Mouse (Mus musculus) hindbrain, embryonic 14.5 days (tissue): ENCODE data around the gene Mfap2. TPM values are rescaled to one million over a fixed set of nuclear protein-coding genes. Genes with fewer than 3 reads are reported as not detected.

Source experiments
- ATAC-seq: fragments of 200-750 bp; cut with Nextera tagmentation; 2 replicates; pipeline ENCODE4 v1.8.0; 2017; ENCODE audit warnings: moderate number of reproducible peaks, mild to moderate bottlenecking, moderate TSS enrichment, moderate library complexity; ENCODE audit not compliant: low FRiP score
- DNase-seq: peaks from one replicate; pipeline ENCODE4 v3.0.0-alpha.2; 2015; ENCODE audit warnings: low spot score
- H3K27ac ChIP-seq: fragments of 300-500 bp; sonication (generic); 2 replicates; pipeline ENCODE4 v1.5.1; 2014; ENCODE audit warnings: mild to moderate bottlenecking, moderate library complexity
- H3K27me3 ChIP-seq: fragments of 300-500 bp; sonication (generic); 2 replicates; pipeline ENCODE4 v1.6.1; 2014; ENCODE audit warnings: mild to moderate bottlenecking, low read length, mixed read lengths; ENCODE audit not compliant: control insufficient read depth, insufficient read depth
- H3K36me3 ChIP-seq: fragments of 300-500 bp; sonication (generic); replicated peaks from 2 replicates; pipeline ENCODE4 v1.6.1; 2014; ENCODE audit not compliant: control insufficient read depth, insufficient read depth
- H3K4me1 ChIP-seq: fragments of 300-500 bp; sonication (generic); replicated peaks from 2 replicates; pipeline ENCODE4 v1.6.1; 2014; ENCODE audit warnings: antibody characterized with exemption, low read length, mixed read lengths; ENCODE audit not compliant: control insufficient read depth, insufficient read depth
- H3K4me2 ChIP-seq: fragments of 300-500 bp; sonication (generic); replicated peaks from 2 replicates; pipeline ENCODE4 v1.6.1; 2014; ENCODE audit warnings: mild to moderate bottlenecking, moderate library complexity
- H3K4me3 ChIP-seq: fragments of 300-500 bp; sonication (generic); replicated peaks from 2 replicates; pipeline ENCODE4 v1.5.1; 2014; ENCODE audit warnings: mild to moderate bottlenecking, low read length
- H3K9ac ChIP-seq: fragments of 300-500 bp; sonication (generic); 2 replicates; pipeline ENCODE4 v1.6.1; 2014
- H3K9me3 ChIP-seq: fragments of 300-500 bp; sonication (generic); 2 replicates; pipeline ENCODE4 v1.6.1; 2016; ENCODE audit warnings: low read length; ENCODE audit not compliant: control insufficient read depth
- WGBS: fragments of 180-500 bp; shearing (Covaris S2); extraction: QIAGEN DNeasy Blood & Tissue Kit; methylation state at CpG from one replicate; pipeline ENCODE4 v1.1.7; 2014; 5-methylcytosine and 5-hydroxymethylcytosine counted together
- polyA plus RNA-seq: library from polyadenylated mRNA; unstranded; fragments of >200 nt; fragmentation: Nextera tagmentation; extraction: Ambion mirVana; gene quantifications from 2 replicates; pipeline ENCODE4 v1.2.1, GENCODE M21; 2014

The Mfap2 gene
- polyA plus RNA-seq, 1 experiment from 2014 or later, result 190 TPM

DNA sequence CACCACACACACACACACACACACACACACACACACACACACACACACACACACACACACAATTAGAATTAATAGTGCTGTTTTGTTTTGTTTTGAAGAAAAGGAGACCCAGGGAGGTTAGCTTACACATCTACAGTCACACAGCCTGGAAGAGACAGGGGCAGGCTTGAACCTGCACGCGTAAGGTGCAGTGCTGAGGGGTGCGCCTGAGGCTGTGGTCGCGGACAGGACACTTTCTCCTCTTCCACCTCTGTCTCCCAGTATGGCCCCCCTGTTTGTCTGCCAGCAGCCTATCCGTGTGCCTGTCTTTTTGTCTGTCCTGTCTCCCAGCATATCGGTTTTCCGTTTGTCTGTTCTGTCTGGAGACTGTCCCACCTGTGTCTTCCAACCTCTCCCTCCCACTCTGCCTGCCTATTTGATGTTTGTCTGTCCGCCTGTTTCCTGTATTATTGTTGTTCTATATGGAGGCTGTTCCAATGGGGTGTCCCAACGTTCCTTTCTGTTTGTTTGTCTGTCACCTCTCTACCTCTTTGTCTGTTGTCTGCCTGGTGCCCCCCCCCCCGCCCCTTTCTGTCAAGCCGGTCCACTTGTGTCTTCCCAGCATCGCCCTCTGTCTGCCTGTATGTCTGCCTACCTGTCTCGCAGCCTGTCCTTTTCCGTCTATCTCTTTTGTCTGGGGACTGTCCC lies 24.1 kb upstream of the Mfap2 start:
- H3K36me3 ChIP-seq, result no peaks in the 10 kb centered on the region; the same call in 1 of the 2 replicates
- H3K9ac ChIP-seq, result peak overlapping the region; percentile 91
- ATAC-seq, result peak; percentile 19; the same call in 1 of the 2 replicates
- peak overlapping the region; percentile 75 for H3K4me2 ChIP-seq
- peaks cover 32% of the 10 kb centered on the region for H3K4me1 ChIP-seq
- 25% methylated on average over 15 of the region's 15 CpGs for WGBS
- H3K27ac ChIP-seq, result peak overlapping the region; percentile 88
- H3K9me3 ChIP-seq, result no peaks in the 10 kb centered on the region
- no peaks in the 10 kb centered on the region for H3K27me3 ChIP-seq
- peak; percentile 44 for DNase-seq
- peak overlapping the region; percentile 86 for H3K4me3 ChIP-seq

DNA sequence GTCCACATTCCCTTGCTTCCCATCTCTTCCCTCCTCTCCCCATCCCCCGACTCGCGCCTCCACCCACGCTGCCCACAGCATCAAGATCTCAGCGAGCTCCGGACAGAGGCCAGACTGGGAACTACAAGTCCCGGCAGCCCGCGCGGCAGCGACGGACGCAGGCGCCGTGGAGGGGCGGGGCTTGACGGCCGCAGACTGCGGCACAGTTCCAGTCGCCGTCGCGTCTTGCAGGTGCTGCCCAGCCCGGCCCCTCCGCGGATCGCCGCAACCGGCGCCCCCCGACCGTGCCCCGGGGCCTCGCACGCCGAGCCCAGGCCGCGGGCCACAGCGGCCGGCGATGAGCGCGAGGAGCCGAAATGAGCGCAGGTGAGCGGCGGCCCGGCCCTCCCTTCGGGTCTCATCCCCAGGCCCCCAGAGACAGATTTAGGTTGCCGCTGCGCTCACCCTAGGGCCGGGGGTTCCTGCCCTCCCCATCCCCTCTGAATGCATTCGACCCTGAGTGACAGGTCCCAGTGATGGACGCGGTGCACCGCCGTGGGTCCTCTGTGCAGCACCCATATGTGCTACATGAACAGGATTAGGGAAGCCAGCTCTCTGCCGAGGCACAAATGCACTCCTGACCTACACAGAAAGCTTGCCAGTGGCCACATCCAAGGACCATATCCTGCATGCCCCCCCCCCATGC lies 23.4 kb upstream of the Mfap2 start, which contains the start of gene Atp13a2:
Gene Atp13a2, plus strand, starts transcription at position 163 of the 685 bp plus-strand sequence.
- Histone ChIP-seq H3K9me3 (no peaks in the 10 kb centered on the region), H3K27me3 (no peaks in the 10 kb centered on the region), H3K4me2 (peak within 1 kb of the TSS; percentile 75), H3K27ac (peak within 1 kb of the TSS; percentile 88), H3K4me3 (peak within 1 kb of the TSS; percentile 86), H3K36me3 (peaks cover 3% of the 10 kb centered on the region; the same call in 1 of the 2 replicates), H3K4me1 (peaks cover 32% of the 10 kb centered on the region), H3K9ac (peak within 1 kb of the TSS; percentile 91)
- WGBS, result under 1% methylated on average over 56 of the region's 58 CpGs
- ATAC-seq (peak; percentile 90), DNase-seq (peak; percentile 94)

DNA sequence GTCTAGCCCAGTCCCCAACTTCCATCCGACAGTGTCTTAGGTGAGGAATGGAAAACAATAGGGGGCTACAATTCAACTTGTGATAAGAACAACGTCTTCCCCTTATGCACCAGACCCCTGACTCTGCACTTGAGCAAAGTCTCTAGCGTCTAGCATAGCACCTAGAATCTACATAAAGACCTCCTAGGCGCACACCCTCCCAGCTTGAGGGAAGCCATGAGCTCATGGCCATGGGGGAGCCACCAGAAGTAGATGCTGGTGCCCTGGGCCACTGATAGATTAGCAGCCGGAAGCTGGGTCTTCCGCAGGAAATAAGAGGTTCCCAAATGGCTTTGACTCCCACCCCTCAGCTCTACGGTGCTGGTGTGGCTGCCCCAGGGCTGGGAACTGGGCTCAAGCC lies 22.7 kb upstream of the Mfap2 start:
- Histone ChIP-seq H3K27ac (peak overlapping the region; percentile 88), H3K36me3 (peaks cover 9% of the 10 kb centered on the region), H3K4me3 (peak overlapping the region; percentile 86), H3K9ac (peak overlapping the region; percentile 91), H3K4me2 (peak overlapping the region; percentile 75), H3K9me3 (no peaks in the 10 kb centered on the region), H3K4me1 (peaks cover 32% of the 10 kb centered on the region), H3K27me3 (no peaks in the 10 kb centered on the region)
- ATAC-seq (no peak), DNase-seq (no peak)
- WGBS, result 22% methylated on average over 7 of the region's 7 CpGs

DNA sequence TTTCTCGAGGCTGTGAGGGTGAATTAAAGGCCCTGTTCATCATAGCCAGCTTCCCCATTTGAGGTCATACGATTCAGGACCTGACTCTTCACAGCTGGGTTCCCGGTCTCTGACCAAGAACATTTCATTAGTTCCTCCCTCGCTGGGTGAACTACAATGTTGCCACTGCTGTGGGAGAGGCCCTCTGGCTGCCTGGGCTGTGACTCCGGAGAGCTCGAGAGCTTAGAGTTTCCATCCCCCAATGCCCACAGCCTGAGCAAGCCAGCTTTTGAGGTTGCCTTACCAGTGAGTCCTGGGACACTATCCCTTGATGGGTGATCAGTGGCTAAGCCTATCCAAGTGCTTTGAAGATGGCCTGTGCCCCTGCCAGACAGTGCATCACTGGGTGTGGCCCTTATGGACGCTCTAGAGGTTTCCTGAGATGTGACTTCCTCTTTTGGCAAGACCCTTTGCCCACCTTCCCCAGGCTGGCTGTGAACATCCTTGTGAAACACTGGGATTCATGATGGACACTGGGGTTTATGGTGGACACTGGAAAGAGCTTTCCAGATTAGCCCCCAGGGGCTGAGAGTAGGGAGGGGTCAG lies 21.4 kb upstream of the Mfap2 start:
- H3K36me3 ChIP-seq, result peaks cover 22% of the 10 kb centered on the region
- no peak overlapping the region for H3K27ac ChIP-seq
- WGBS, result 66% methylated on average over 7 of the region's 7 CpGs
- H3K4me1 ChIP-seq, result peaks cover 28% of the 10 kb centered on the region
- peak overlapping the region; percentile 21; the same call in 1 of the 2 replicates for H3K9ac ChIP-seq
- peak overlapping the region; percentile 75 for H3K4me2 ChIP-seq
- H3K27me3 ChIP-seq, result no peaks in the 10 kb centered on the region
- ATAC-seq, result no peak
- H3K9me3 ChIP-seq, result no peaks in the 10 kb centered on the region
- H3K4me3 ChIP-seq, result no peak overlapping the region; the same call in 1 of the 2 replicates
- DNase-seq, result no peak

DNA sequence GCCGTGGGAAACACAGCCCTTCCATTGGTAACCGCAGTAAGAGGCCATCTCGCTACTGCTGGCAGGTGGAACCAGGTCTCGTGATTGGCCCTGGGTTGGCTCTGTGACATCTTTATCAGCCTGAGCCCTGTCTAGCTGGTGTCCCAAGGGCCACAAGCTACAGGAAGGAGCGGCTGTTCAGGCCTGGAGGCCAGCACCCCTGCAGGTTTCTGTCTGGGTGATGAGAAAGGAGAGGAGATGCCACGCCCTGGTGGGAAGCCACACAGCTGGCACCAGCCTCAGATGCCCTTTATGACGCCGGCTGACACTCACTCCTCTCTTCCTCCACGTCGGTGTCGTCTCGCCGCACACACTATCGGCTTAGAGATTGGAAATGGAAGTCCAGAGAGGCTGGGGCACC lies 20.8 kb upstream of the Mfap2 start:
- Histone ChIP-seq H3K27ac (no peak overlapping the region), H3K36me3 (peaks cover 28% of the 10 kb centered on the region), H3K4me1 (peaks cover 28% of the 10 kb centered on the region), H3K27me3 (no peaks in the 10 kb centered on the region), H3K9ac (no peak overlapping the region), H3K4me3 (no peak overlapping the region), H3K4me2 (no peak overlapping the region), H3K9me3 (no peaks in the 10 kb centered on the region)
- 79% methylated on average over 14 of the region's 14 CpGs for WGBS
- no peak for ATAC-seq
- DNase-seq, result no peak

DNA sequence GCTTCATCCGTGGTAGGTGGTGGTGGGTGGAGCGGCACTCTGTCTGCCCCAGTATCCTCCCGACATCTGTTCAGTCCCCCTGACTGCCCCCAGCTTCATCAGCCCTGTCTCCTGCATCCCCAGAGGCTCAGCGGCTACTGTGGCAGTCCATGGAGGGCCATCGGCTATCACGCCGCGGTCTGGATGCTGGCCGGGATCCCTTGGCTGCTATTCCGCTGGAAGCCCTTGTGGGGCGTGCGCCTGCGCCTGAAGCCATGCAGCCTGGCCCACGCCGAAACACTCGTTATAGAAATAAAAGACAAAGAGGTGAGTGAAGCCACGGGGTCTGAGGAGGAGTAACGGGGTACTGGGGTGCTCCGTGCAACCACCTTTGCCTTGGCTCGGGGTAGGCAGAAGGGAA lies 18.0 kb upstream of the Mfap2 start:
- WGBS, result 76% methylated on average over 20 of the region's 20 CpGs
- Histone ChIP-seq H3K9me3 (no peaks in the 10 kb centered on the region), H3K27me3 (no peaks in the 10 kb centered on the region), H3K36me3 (peaks cover 56% of the 10 kb centered on the region), H3K9ac (no peak overlapping the region), H3K4me3 (no peak overlapping the region), H3K4me1 (peaks cover 23% of the 10 kb centered on the region), H3K4me2 (no peak overlapping the region), H3K27ac (no peak overlapping the region)
- DNase-seq, result no peak
- no peak for ATAC-seq

DNA sequence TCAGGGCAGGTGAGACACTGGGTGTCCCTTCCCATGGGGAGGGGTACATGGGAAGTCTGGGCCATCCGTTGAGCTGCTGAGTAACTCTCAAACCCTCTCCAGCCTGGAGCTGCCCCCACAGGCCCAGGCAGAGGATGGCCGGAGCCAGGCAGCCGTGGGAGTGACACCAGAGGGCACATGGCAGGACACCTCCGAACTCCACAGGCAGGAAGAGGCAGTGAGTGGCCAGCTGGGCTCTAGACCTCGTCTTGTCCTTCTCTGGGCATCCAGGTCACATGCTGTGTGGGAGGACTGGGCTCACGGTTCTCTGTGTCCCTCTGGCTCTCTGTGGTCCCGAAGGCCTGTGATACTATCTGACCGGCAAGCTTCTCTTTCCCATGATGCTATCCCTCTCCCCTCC lies 16.4 kb upstream of the Mfap2 start:
- Histone ChIP-seq H3K4me1 (peaks cover 8% of the 10 kb centered on the region), H3K4me2 (no peak overlapping the region), H3K36me3 (peaks cover 71% of the 10 kb centered on the region), H3K27ac (no peak overlapping the region), H3K4me3 (no peak overlapping the region), H3K27me3 (no peaks in the 10 kb centered on the region), H3K9me3 (no peaks in the 10 kb centered on the region), H3K9ac (no peak overlapping the region)
- ATAC-seq (no peak), DNase-seq (no peak)
- WGBS, result 88% methylated on average over 8 of the region's 8 CpGs

DNA sequence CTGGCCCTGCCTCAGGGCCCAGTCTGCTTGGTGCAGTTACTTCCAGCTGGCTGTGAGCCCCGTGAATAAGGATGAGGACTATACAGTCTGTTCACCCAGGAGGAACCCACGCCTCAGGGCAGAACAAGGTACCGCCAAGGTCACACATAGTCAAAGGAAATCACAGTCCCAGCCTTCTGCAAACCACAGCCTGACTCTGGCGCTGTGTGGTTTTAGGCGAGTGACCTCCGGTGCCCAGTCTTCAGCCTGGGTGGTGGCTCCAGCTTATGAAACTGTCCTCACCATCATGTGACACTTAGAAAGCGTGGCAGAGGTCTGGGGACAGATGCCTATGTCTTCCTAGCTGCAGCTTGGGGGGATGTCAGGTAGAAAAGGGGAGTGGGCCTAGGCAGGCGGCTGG lies 14.4 kb upstream of the Mfap2 start:
- ATAC-seq, result no peak
- no peak overlapping the region for H3K27ac ChIP-seq
- WGBS, result 93% methylated on average over 8 of the region's 8 CpGs
- H3K4me3 ChIP-seq, result no peak overlapping the region
- H3K36me3 ChIP-seq, result peaks cover 90% of the 10 kb centered on the region
- no peak overlapping the region for H3K4me2 ChIP-seq
- H3K9me3 ChIP-seq, result no peaks in the 10 kb centered on the region
- H3K27me3 ChIP-seq, result no peaks in the 10 kb centered on the region
- no peaks in the 10 kb centered on the region for H3K4me1 ChIP-seq
- H3K9ac ChIP-seq, result no peak overlapping the region
- DNase-seq, result no peak

DNA sequence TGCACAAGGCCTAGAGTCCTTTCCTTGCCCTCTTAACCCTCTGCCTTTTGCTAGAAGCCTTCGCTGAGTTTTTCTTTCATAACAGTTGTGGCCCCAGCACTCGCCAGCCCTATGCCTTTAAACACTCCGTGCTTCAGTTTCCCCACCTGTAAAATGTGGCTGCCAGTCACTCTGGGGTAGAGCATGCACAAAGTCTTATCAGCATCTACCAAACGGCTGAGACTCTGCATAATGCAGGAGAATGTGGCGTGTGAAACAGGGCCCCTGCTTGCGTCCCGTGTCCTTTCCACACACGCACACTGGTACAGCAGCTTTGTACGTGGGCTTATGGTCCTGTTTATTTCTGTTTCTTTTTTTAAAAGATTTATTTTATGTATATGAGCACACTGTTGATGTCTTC lies 13.4 kb upstream of the Mfap2 start:
- no peak overlapping the region for H3K27ac ChIP-seq
- ATAC-seq (no peak), DNase-seq (no peak)
- H3K36me3 ChIP-seq, result peaks cover 98% of the 10 kb centered on the region
- H3K4me1 ChIP-seq, result no peaks in the 10 kb centered on the region
- WGBS, result 96% methylated on average over 9 of the region's 9 CpGs
- H3K9ac ChIP-seq, result no peak overlapping the region
- H3K4me3 ChIP-seq, result no peak overlapping the region
- no peaks in the 10 kb centered on the region for H3K9me3 ChIP-seq
- H3K4me2 ChIP-seq, result no peak overlapping the region
- no peaks in the 10 kb centered on the region for H3K27me3 ChIP-seq
